In genomic region chr2:114935436-114935835, GRCm38 (mm10) we compare ENCODE assay signal across 18 mouse cellular contexts.
"Had no signal": no experiment of that assay in that cellular context is flagged by ENCODE, and none has a peak within 500 bp of the region (broad histone marks: within the 10 kb centered on the region; RNA-seq: fewer than 3 reads in every experiment).

No protein-coding gene starts in this region.

- H3K9me3 ChIP-seq: liver, embryonic 13.5 days; liver, embryonic 15.5 days; lung, embryonic 15.5 days; midbrain, embryonic 12.5 days had no signal

- H3K36me3 ChIP-seq: liver, embryonic 13.5 days; liver, embryonic 15.5 days; lung, embryonic 15.5 days; midbrain, embryonic 12.5 days had no signal

- DNase-seq: liver; liver, embryonic 13.5 days; liver, postnatal 0 days; lung, adult 2 months; lung, postnatal 14 days; lung, postnatal 36 days; midbrain, embryonic 14.5 days; right cerebral cortex, postnatal 14 days; spleen, adult 18-20 months; thymus, adult 18-20 months; thymus, postnatal 14 days; thymus, postnatal 36 days had no signal

- ATAC-seq: liver, postnatal 0 days; lung, postnatal 0 days had no signal

- H3K27ac ChIP-seq: liver, embryonic 13.5 days; liver, embryonic 15.5 days; lung, embryonic 15.5 days; macrophage; midbrain, embryonic 12.5 days had no signal

- H3K4me1 ChIP-seq: liver, embryonic 13.5 days; liver, embryonic 15.5 days; midbrain, embryonic 12.5 days had no signal

- H3K4me3 ChIP-seq: liver, embryonic 13.5 days; liver, embryonic 15.5 days; lung, embryonic 15.5 days; midbrain, embryonic 12.5 days had no signal

- H3K27me3 ChIP-seq: liver, embryonic 13.5 days; liver, embryonic 15.5 days; lung, embryonic 15.5 days; midbrain, embryonic 12.5 days had no signal

- H3K9ac ChIP-seq: liver, embryonic 13.5 days; liver, embryonic 15.5 days; liver, postnatal 0 days; lung, embryonic 15.5 days; midbrain, embryonic 12.5 days had no signal

- H3K4me2 ChIP-seq: liver, embryonic 11.5 days; liver, embryonic 13.5 days; liver, embryonic 15.5 days; lung, embryonic 15.5 days; midbrain, embryonic 12.5 days had no signal
